Mouse (Mus musculus): ENCODE measurements around the gene Gm26602. TPM values are rescaled to one million over a fixed set of nuclear protein-coding genes. Genes with fewer than 3 reads are reported as not detected.
A peak's percentile ranks its signal among the peaks of the same experiment; 100 is the strongest.

Gm26602 gene
- polyA plus RNA-seq, 1 experiment from 2014 or later = 6.7 TPM

GRCm38 (mm10) chr10:79871845-79872244 lies 38.8 kb upstream of the Gm26602 start:
- ATAC-seq (ENCODE audit: insufficient number of reproducible peaks, low FRiP score, low TSS enrichment, low read depth) (no peak), DNase-seq (ENCODE audit: low spot score) (no peak)
- H3K36me3 ChIP-seq (ENCODE audit: control insufficient read depth, insufficient read depth, low read length) = peaks cover 11% of the 10 kb centered on the region; the same call in 1 of the 2 replicates
- no peak overlapping the region for H3K9ac ChIP-seq (ENCODE audit: low read length)
- no peaks in the 10 kb centered on the region for H3K9me3 ChIP-seq (ENCODE audit: control insufficient read depth, low read length)
- 94% methylated on average over 8 of the region's 8 CpGs for WGBS
- no peak overlapping the region for H3K27ac ChIP-seq (replicated peaks; ENCODE audit: low read depth, low read length)
- no peaks in the 10 kb centered on the region for H3K27me3 ChIP-seq (ENCODE audit: control insufficient read depth, insufficient read depth, low read length)
- no peak overlapping the region for H3K4me3 ChIP-seq (ENCODE audit: low read depth, low read length)
- H3K4me1 ChIP-seq (ENCODE audit: control insufficient read depth, insufficient read depth, low read length) = peaks cover 13% of the 10 kb centered on the region
- no peak overlapping the region for H3K4me2 ChIP-seq (ENCODE audit: low read depth, severe bottlenecking)

GRCm38 (mm10) chr10:79872862-79873261 lies 37.8 kb upstream of the Gm26602 start:
- DNase-seq (ENCODE audit: low spot score) (no peak), ATAC-seq (ENCODE audit: insufficient number of reproducible peaks, low FRiP score, low TSS enrichment, low read depth) (no peak)
- 40% methylated on average over 3 of the region's 3 CpGs for WGBS
- no peak overlapping the region; the same call in 1 of the 2 replicates for H3K27ac ChIP-seq (replicated peaks; ENCODE audit: low read depth, low read length)
- H3K9ac ChIP-seq (ENCODE audit: low read length) = peak overlapping the region; percentile 94
- H3K4me1 ChIP-seq (ENCODE audit: control insufficient read depth, insufficient read depth, low read length) = peaks cover 13% of the 10 kb centered on the region
- H3K9me3 ChIP-seq (ENCODE audit: control insufficient read depth, low read length) = no peaks in the 10 kb centered on the region
- H3K36me3 ChIP-seq (ENCODE audit: control insufficient read depth, insufficient read depth, low read length) = peaks cover 8% of the 10 kb centered on the region; the same call in 1 of the 2 replicates
- peak overlapping the region; percentile 72 for H3K4me3 ChIP-seq (ENCODE audit: low read depth, low read length)
- no peaks in the 10 kb centered on the region for H3K27me3 ChIP-seq (ENCODE audit: control insufficient read depth, insufficient read depth, low read length)
- H3K4me2 ChIP-seq (ENCODE audit: low read depth, severe bottlenecking) = peak overlapping the region; percentile 68

- peak overlapping the region; percentile 68 for H3K4me2 ChIP-seq (ENCODE audit: low read depth, severe bottlenecking)
- peaks cover 8% of the 10 kb centered on the region; the same call in 1 of the 2 replicates for H3K36me3 ChIP-seq (ENCODE audit: control insufficient read depth, insufficient read depth, low read length)
- ATAC-seq (ENCODE audit: insufficient number of reproducible peaks, low FRiP score, low TSS enrichment, low read depth) (no peak), DNase-seq (ENCODE audit: low spot score) (no peak)
- H3K27me3 ChIP-seq (ENCODE audit: control insufficient read depth, insufficient read depth, low read length) = no peaks in the 10 kb centered on the region
- WGBS = 19% methylated on average over 6 of the region's 6 CpGs
- peaks cover 13% of the 10 kb centered on the region for H3K4me1 ChIP-seq (ENCODE audit: control insufficient read depth, insufficient read depth, low read length)
- H3K4me3 ChIP-seq (ENCODE audit: low read depth, low read length) = peak overlapping the region; percentile 72
- peak overlapping the region; percentile 94 for H3K9ac ChIP-seq (ENCODE audit: low read length)
- H3K27ac ChIP-seq (replicated peaks; ENCODE audit: low read depth, low read length) = no peak overlapping the region; the same call in 1 of the 2 replicates
- H3K9me3 ChIP-seq (ENCODE audit: control insufficient read depth, low read length) = no peaks in the 10 kb centered on the region
Observed at GRCm38 (mm10) chr10:79873313-79873712, 37.3 kb upstream of the Gm26602 start.

- H3K27ac ChIP-seq (replicated peaks; ENCODE audit: low read depth, low read length) = peak overlapping the region; percentile 66
- no peaks in the 10 kb centered on the region for H3K27me3 ChIP-seq (ENCODE audit: control insufficient read depth, insufficient read depth, low read length)
- no peaks in the 10 kb centered on the region for H3K9me3 ChIP-seq (ENCODE audit: control insufficient read depth, low read length)
- peak overlapping the region; percentile 94 for H3K9ac ChIP-seq (ENCODE audit: low read length)
- under 1% methylated on average over 26 of the region's 26 CpGs for WGBS
- H3K36me3 ChIP-seq (ENCODE audit: control insufficient read depth, insufficient read depth, low read length) = peaks cover 8% of the 10 kb centered on the region; the same call in 1 of the 2 replicates
- H3K4me3 ChIP-seq (ENCODE audit: low read depth, low read length) = peak overlapping the region; percentile 72
- peak overlapping the region; percentile 68 for H3K4me2 ChIP-seq (ENCODE audit: low read depth, severe bottlenecking)
- no peak; the same call in 1 of the 2 replicates for ATAC-seq (ENCODE audit: insufficient number of reproducible peaks, low FRiP score, low TSS enrichment, low read depth)
- peaks cover 13% of the 10 kb centered on the region for H3K4me1 ChIP-seq (ENCODE audit: control insufficient read depth, insufficient read depth, low read length)
- DNase-seq (ENCODE audit: low spot score) = peak; percentile 62
Observed at GRCm38 (mm10) chr10:79873715-79874289, 36.9 kb upstream of the Gm26602 start.

GRCm38 (mm10) chr10:79874290-79874862 lies 36.3 kb upstream of the Gm26602 start, which contains the start of the genes Prtn3 and Plppr3:
Gene Prtn3 (plus strand): TSS chr10:79874476.
Gene Plppr3 (minus strand): TSS chr10:79874634.
- Histone ChIP-seq H3K36me3 (ENCODE audit: control insufficient read depth, insufficient read depth, low read length) (peaks cover 6% of the 10 kb centered on the region; the same call in 1 of the 2 replicates), H3K27me3 (ENCODE audit: control insufficient read depth, insufficient read depth, low read length) (no peaks in the 10 kb centered on the region), H3K4me2 (ENCODE audit: low read depth, severe bottlenecking) (peak within 1 kb of the TSS; percentile 68), H3K9me3 (ENCODE audit: control insufficient read depth, low read length) (no peaks in the 10 kb centered on the region), H3K4me3 (ENCODE audit: low read depth, low read length) (peak within 1 kb of the TSS; percentile 72), H3K4me1 (ENCODE audit: control insufficient read depth, insufficient read depth, low read length) (peaks cover 13% of the 10 kb centered on the region), H3K27ac (replicated peaks; ENCODE audit: low read depth, low read length) (peak within 1 kb of the TSS; percentile 66), H3K9ac (ENCODE audit: low read length) (peak within 1 kb of the TSS; percentile 94)
- DNase-seq (ENCODE audit: low spot score) (peak; percentile 87), ATAC-seq (ENCODE audit: insufficient number of reproducible peaks, low FRiP score, low TSS enrichment, low read depth) (peak; percentile 87)
- WGBS = under 1% methylated on average over 56 of the region's 57 CpGs

GRCm38 (mm10) chr10:79877174-79877573 lies 33.5 kb upstream of the Gm26602 start:
- H3K27me3 ChIP-seq (ENCODE audit: control insufficient read depth, insufficient read depth, low read length) = 0 out of 2 replicates have a peak, but pooled peaks cover 2% of the 10 kb centered on the region
- DNase-seq (ENCODE audit: low spot score) (no peak), ATAC-seq (ENCODE audit: insufficient number of reproducible peaks, low FRiP score, low TSS enrichment, low read depth) (no peak)
- H3K36me3 ChIP-seq (ENCODE audit: control insufficient read depth, insufficient read depth, low read length) = no peaks in the 10 kb centered on the region
- no peak overlapping the region for H3K4me2 ChIP-seq (ENCODE audit: low read depth, severe bottlenecking)
- H3K27ac ChIP-seq (replicated peaks; ENCODE audit: low read depth, low read length) = no peak overlapping the region
- 64% methylated on average over 1 of the region's 1 CpGs for WGBS
- H3K4me3 ChIP-seq (ENCODE audit: low read depth, low read length) = no peak overlapping the region
- H3K9ac ChIP-seq (ENCODE audit: low read length) = no peak overlapping the region
- H3K9me3 ChIP-seq (ENCODE audit: control insufficient read depth, low read length) = no peaks in the 10 kb centered on the region
- peaks cover 16% of the 10 kb centered on the region for H3K4me1 ChIP-seq (ENCODE audit: control insufficient read depth, insufficient read depth, low read length)

GRCm38 (mm10) chr10:79877757-79878156 lies 32.9 kb upstream of the Gm26602 start:
- ATAC-seq (ENCODE audit: insufficient number of reproducible peaks, low FRiP score, low TSS enrichment, low read depth) (no peak), DNase-seq (ENCODE audit: low spot score) (no peak)
- Histone ChIP-seq H3K9me3 (ENCODE audit: control insufficient read depth, low read length) (no peaks in the 10 kb centered on the region), H3K4me1 (ENCODE audit: control insufficient read depth, insufficient read depth, low read length) (peaks cover 14% of the 10 kb centered on the region), H3K4me3 (ENCODE audit: low read depth, low read length) (no peak overlapping the region), H3K27me3 (ENCODE audit: control insufficient read depth, insufficient read depth, low read length) (0 out of 2 replicates have a peak, but pooled peaks cover 2% of the 10 kb centered on the region), H3K36me3 (ENCODE audit: control insufficient read depth, insufficient read depth, low read length) (no peaks in the 10 kb centered on the region), H3K4me2 (ENCODE audit: low read depth, severe bottlenecking) (no peak overlapping the region), H3K9ac (ENCODE audit: low read length) (no peak overlapping the region), H3K27ac (replicated peaks; ENCODE audit: low read depth, low read length) (no peak overlapping the region)
- 61% methylated on average over 12 of the region's 12 CpGs for WGBS

GRCm38 (mm10) chr10:79879527-79879926 lies 31.1 kb upstream of the Gm26602 start:
- Histone ChIP-seq H3K36me3 (ENCODE audit: control insufficient read depth, insufficient read depth, low read length) (no peaks in the 10 kb centered on the region), H3K4me1 (ENCODE audit: control insufficient read depth, insufficient read depth, low read length) (peaks cover 17% of the 10 kb centered on the region), H3K9me3 (ENCODE audit: control insufficient read depth, low read length) (no peaks in the 10 kb centered on the region), H3K4me3 (ENCODE audit: low read depth, low read length) (no peak overlapping the region), H3K27ac (replicated peaks; ENCODE audit: low read depth, low read length) (no peak overlapping the region), H3K9ac (ENCODE audit: low read length) (no peak overlapping the region), H3K4me2 (ENCODE audit: low read depth, severe bottlenecking) (no peak overlapping the region), H3K27me3 (ENCODE audit: control insufficient read depth, insufficient read depth, low read length) (0 out of 2 replicates have a peak, but pooled peaks cover 2% of the 10 kb centered on the region)
- 52% methylated on average over 3 of the region's 3 CpGs for WGBS
- ATAC-seq (ENCODE audit: insufficient number of reproducible peaks, low FRiP score, low TSS enrichment, low read depth) (no peak), DNase-seq (ENCODE audit: low spot score) (no peak)
